Mouse (Mus musculus) spleen, adult 2 months (tissue): ENCODE measurements at regions not wholly inside any gene's neighbourhood (a gene's known extent, or its start where the extent isn't known, plus 50 kb on each side); places are given as distances from the start of the nearest gene placed in this dataset.

Experiments
- CTCF ChIP-seq: fragments of 200-500 bp; IDR thresholded peaks from 2 replicates; pipeline ENCODE4 v1.5.1; 2011; ENCODE audit warnings: mild to moderate bottlenecking, inconsistent platforms; ENCODE audit not compliant: insufficient read depth, insufficient read length, insufficient replicate concordance; ENCODE audit errors: extremely low read depth
- POLR2A ChIP-seq: fragments of 200-500 bp; IDR thresholded peaks from 2 replicates; pipeline ENCODE4 v1.6.1; 2011; ENCODE audit warnings: low read depth, low read length, inconsistent platforms

DNA sequence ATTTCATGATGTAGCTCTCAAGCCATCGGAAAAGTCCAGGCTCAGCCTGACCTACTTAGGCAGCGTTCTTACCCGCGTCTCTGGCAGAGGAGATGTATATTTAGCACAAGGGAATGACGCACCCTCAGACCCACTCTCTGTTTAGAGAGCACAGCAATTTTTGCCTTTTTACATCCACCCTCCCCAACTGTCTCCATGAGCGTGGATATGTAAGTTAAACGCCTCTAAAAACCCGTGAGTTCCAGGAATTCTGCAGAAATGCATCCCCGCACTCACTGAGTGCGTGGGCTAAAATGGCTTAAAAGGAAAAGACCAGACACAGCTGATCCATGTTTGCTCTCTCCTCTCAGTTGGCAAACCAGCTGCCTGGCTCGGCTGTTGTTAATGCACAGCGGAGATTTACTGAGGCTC, 267.8 kb upstream of the Arid1b start:
- TF ChIP-seq POLR2A = no peak
- TF ChIP-seq CTCF = no peak
